Mouse (Mus musculus) midbrain, embryonic 11.5 days (tissue): ENCODE data around the gene Ecel1. TPM values are rescaled to one million over a fixed set of nuclear protein-coding genes. Genes with fewer than 3 reads are reported as not detected.

Source experiments
- ATAC-seq: fragments of 200-750 bp; cut with Nextera tagmentation; 2 replicates; pipeline ENCODE4 v1.8.0; 2017; ENCODE audit warnings: moderate TSS enrichment, moderate library complexity; ENCODE audit not compliant: low FRiP score
- DNase-seq: peaks from one replicate; pipeline ENCODE4 v3.0.0; 2015; ENCODE audit warnings: low spot score; ENCODE audit errors: missing footprints
- H3K27ac ChIP-seq: fragments of 300-500 bp; sonication (generic); 2 replicates; pipeline ENCODE4 v1.5.1; 2014; ENCODE audit warnings: low read depth, low read length
- H3K27me3 ChIP-seq: fragments of 300-500 bp; sonication (generic); 2 replicates; pipeline ENCODE4 v1.6.1; 2014; ENCODE audit warnings: mild to moderate bottlenecking, low read length, moderate library complexity, mixed read lengths; ENCODE audit not compliant: control insufficient read depth, insufficient read depth
- H3K36me3 ChIP-seq: fragments of 300-500 bp; sonication (generic); 2 replicates; pipeline ENCODE4 v1.6.1; 2014; ENCODE audit warnings: mild to moderate bottlenecking, low read length, moderate library complexity, mixed read lengths; ENCODE audit not compliant: control insufficient read depth, insufficient read depth
- H3K4me1 ChIP-seq: fragments of 300-500 bp; sonication (generic); 2 replicates; pipeline ENCODE4 v1.6.1; 2014; ENCODE audit warnings: low read length; ENCODE audit not compliant: control insufficient read depth, insufficient read depth
- H3K4me2 ChIP-seq: fragments of 300-500 bp; sonication (generic); 2 replicates; pipeline ENCODE4 v1.6.1; 2014; ENCODE audit warnings: mild to moderate bottlenecking, moderate library complexity
- H3K4me3 ChIP-seq: fragments of 300-500 bp; sonication (generic); 2 replicates; pipeline ENCODE4 v1.5.1; 2014; ENCODE audit warnings: low read depth, low read length
- H3K9ac ChIP-seq: fragments of 300-500 bp; sonication (generic); 2 replicates; pipeline ENCODE4 v1.6.1; 2014; ENCODE audit warnings: low read length
- H3K9me3 ChIP-seq: fragments of 300-500 bp; sonication (generic); 2 replicates; pipeline ENCODE4 v1.6.1; 2016; ENCODE audit warnings: low read length; ENCODE audit not compliant: control insufficient read depth
- WGBS: fragments of 180-500 bp; shearing (Covaris S2); extraction: QIAGEN DNeasy Blood & Tissue Kit; methylation state at CpG from one replicate; pipeline ENCODE4 v1.1.7; 2014; 5-methylcytosine and 5-hydroxymethylcytosine counted together
- polyA plus RNA-seq: library from polyadenylated mRNA; unstranded; fragments of >200 nt; fragmentation: Nextera tagmentation; extraction: Ambion mirVana; gene quantifications from 2 replicates; pipeline ENCODE4 v1.2.1, GENCODE M21; 2014

Gene Ecel1
- polyA plus RNA-seq, 1 experiment from 2014 or later = 2.7 TPM

DNA sequence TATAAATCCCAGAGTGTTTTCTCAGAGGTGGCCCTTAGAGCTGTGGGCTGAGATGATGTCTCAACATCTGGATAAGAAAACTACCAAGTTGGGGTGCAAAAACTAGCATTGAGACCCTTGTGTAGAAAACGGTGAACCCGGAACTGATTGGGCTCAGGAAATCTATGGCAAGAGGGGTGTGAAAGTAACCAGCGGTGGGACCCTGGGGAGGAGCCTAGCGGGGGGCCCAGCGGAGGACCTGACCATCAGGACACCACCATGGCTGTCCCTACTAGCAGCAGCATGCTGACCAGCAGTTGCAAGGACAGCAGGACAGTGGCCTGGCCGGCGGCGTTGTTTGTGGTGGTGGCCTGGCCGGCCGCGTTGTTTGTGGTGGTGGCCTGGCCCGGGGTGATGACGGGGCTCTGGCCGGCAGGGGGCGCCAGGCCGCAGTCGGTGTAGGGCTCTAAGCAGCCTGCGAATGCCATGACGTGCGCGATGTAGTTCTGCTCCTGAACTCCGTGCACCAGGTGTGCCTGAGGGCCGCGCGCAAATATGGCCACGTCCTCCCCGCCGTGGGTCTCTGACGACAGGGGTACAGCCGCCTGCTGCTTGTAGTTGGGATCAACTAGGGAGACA, 57.9 kb downstream of the Ecel1 start:
- Histone ChIP-seq H3K4me3 (no peak overlapping the region), H3K9ac (peak overlapping the region; percentile 32; the same call in 1 of the 2 replicates), H3K4me1 (no peaks in the 10 kb centered on the region), H3K27ac (no peak overlapping the region), H3K36me3 (no peaks in the 10 kb centered on the region), H3K4me2 (peak overlapping the region; percentile 27), H3K27me3 (0 out of 2 replicates have a peak, but pooled peaks cover 2% of the 10 kb centered on the region), H3K9me3 (no peaks in the 10 kb centered on the region)
- ATAC-seq (peak; percentile 84), DNase-seq (peak; percentile 98)
- WGBS = 14% methylated on average over 30 of the region's 30 CpGs

Other genes starting within 250 kb of the Ecel1 start
- gene Alppl2, start 66.6 kb downstream of the Ecel1 start, polyA plus RNA-seq = not detected in 2 replicates
- gene Alpi, start 54.9 kb downstream of the Ecel1 start, polyA plus RNA-seq = not detected in 2 replicates
- not detected in 2 replicates for gene Akp3, start 31.5 kb downstream of the Ecel1 start, polyA plus RNA-seq
- gene Prss56, start 26.8 kb upstream of the Ecel1 start, polyA plus RNA-seq = not detected in 2 replicates
- not detected in 2 replicates for gene Chrnd, start 34.1 kb upstream of the Ecel1 start, polyA plus RNA-seq
- gene Chrng, start 48.1 kb upstream of the Ecel1 start, polyA plus RNA-seq = not detected in 2 replicates
- 130 and 135 TPM in 2 replicates for gene Eif4e2, start 57.4 kb upstream of the Ecel1 start, polyA plus RNA-seq
- gene Efhd1, start 107.8 kb upstream of the Ecel1 start, polyA plus RNA-seq = 0.58 and 0.83 TPM in 2 replicates
- gene Gigyf2, start 170.5 kb upstream of the Ecel1 start, polyA plus RNA-seq = 50.7 and 51.9 TPM in 2 replicates
- 0.14 and 0.38 TPM in 2 replicates for gene Kcnj13, start 238.2 kb upstream of the Ecel1 start, polyA plus RNA-seq